Mouse (Mus musculus): Measurements from ENCODE around the gene Uso1. TPM values are rescaled to one million over a fixed set of nuclear protein-coding genes. Genes with fewer than 3 reads are reported as not detected.
A peak's percentile ranks its signal among the peaks of the same experiment; 100 is the strongest.
"Not testable (repeated sequence)": the region's sequence is repeated elsewhere in the genome, so short reads cannot be mapped to it uniquely, and the experiment has no call there.

Gene Uso1
- polyA plus RNA-seq, 1 experiment: 0.71 TPM

- Histone ChIP-seq H3K36me3 (ENCODE audit: control insufficient read depth) (peaks cover 39% of the 10 kb centered on the region), H3K9me3 (ENCODE audit: control insufficient read depth, low read length) (no peaks in the 10 kb centered on the region), H3K27me3 (ENCODE audit: control insufficient read depth) (no peaks in the 10 kb centered on the region), H3K4me3 (replicated peaks) (peak overlapping the region; percentile 18), H3K4me1 (ENCODE audit: control insufficient read depth) (peaks cover 48% of the 10 kb centered on the region)
- TF ChIP-seq GATA1 (IDR thresholded peaks at IDR 0.05; ENCODE audit: low read length) (no peak), TAL1 (IDR thresholded peaks at IDR 0.05; ENCODE audit: low read length) (no peak)
Observed at GRCm38 (mm10) chr5:92149330-92149982, 11.7 kb downstream of the Uso1 start.

- no peaks in the 10 kb centered on the region for H3K9me3 ChIP-seq (ENCODE audit: control insufficient read depth, low read length)
- H3K36me3 ChIP-seq (ENCODE audit: control insufficient read depth): peaks cover 45% of the 10 kb centered on the region
- no peak overlapping the region for H3K4me3 ChIP-seq (replicated peaks)
- no peaks in the 10 kb centered on the region for H3K27me3 ChIP-seq (ENCODE audit: control insufficient read depth)
- H3K4me1 ChIP-seq (ENCODE audit: control insufficient read depth): peaks cover 9% of the 10 kb centered on the region
- no peak for TF ChIP-seq GATA1 (IDR thresholded peaks at IDR 0.05; ENCODE audit: low read length)
- TF ChIP-seq TAL1 (IDR thresholded peaks at IDR 0.05; ENCODE audit: low read length): no peak
Observed at GRCm38 (mm10) chr5:92154861-92155260, 17.1 kb downstream of the Uso1 start.

- Histone ChIP-seq H3K27me3 (ENCODE audit: control insufficient read depth) (no peaks in the 10 kb centered on the region), H3K4me1 (ENCODE audit: control insufficient read depth) (no peaks in the 10 kb centered on the region; the same call in 1 of the 2 replicates), H3K4me3 (replicated peaks) (no peak overlapping the region), H3K9me3 (ENCODE audit: control insufficient read depth, low read length) (no peaks in the 10 kb centered on the region), H3K36me3 (ENCODE audit: control insufficient read depth) (peaks cover 57% of the 10 kb centered on the region)
- TF ChIP-seq TAL1 (IDR thresholded peaks at IDR 0.05; ENCODE audit: low read length) (no peak), GATA1 (IDR thresholded peaks at IDR 0.05; ENCODE audit: low read length) (no peak)
Observed at GRCm38 (mm10) chr5:92165976-92166375, 28.2 kb downstream of the Uso1 start.

GRCm38 (mm10) chr5:92183071-92183830, 45.5 kb downstream of the Uso1 start:
- TF ChIP-seq GATA1 (IDR thresholded peaks at IDR 0.05; ENCODE audit: low read length) (no peak), TAL1 (IDR thresholded peaks at IDR 0.05; ENCODE audit: low read length) (no peak)
- Histone ChIP-seq H3K4me1 (ENCODE audit: control insufficient read depth) (no peaks in the 10 kb centered on the region), H3K27me3 (ENCODE audit: control insufficient read depth) (no peaks in the 10 kb centered on the region), H3K9me3 (ENCODE audit: control insufficient read depth, low read length) (no peaks in the 10 kb centered on the region), H3K36me3 (ENCODE audit: control insufficient read depth) (peaks cover 77% of the 10 kb centered on the region), H3K4me3 (replicated peaks) (no peak overlapping the region)

- no peaks in the 10 kb centered on the region for H3K4me1 ChIP-seq (ENCODE audit: control insufficient read depth)
- peaks cover 79% of the 10 kb centered on the region for H3K36me3 ChIP-seq (ENCODE audit: control insufficient read depth)
- no peak overlapping the region for H3K4me3 ChIP-seq (replicated peaks)
- TF ChIP-seq GATA1 (IDR thresholded peaks at IDR 0.05; ENCODE audit: low read length) (no peak), TAL1 (IDR thresholded peaks at IDR 0.05; ENCODE audit: low read length) (no peak)
- no peaks in the 10 kb centered on the region for H3K27me3 ChIP-seq (ENCODE audit: control insufficient read depth)
- H3K9me3 ChIP-seq (ENCODE audit: control insufficient read depth, low read length): no peaks in the 10 kb centered on the region
Observed at GRCm38 (mm10) chr5:92188881-92189483, 51.2 kb downstream of the Uso1 start.

GRCm38 (mm10) chr5:92195716-92196115, 58.0 kb downstream of the Uso1 start:
- H3K36me3 ChIP-seq (ENCODE audit: control insufficient read depth): peaks cover 89% of the 10 kb centered on the region
- H3K9me3 ChIP-seq (ENCODE audit: control insufficient read depth, low read length); H3K27me3 ChIP-seq (ENCODE audit: control insufficient read depth); H3K4me3 ChIP-seq (replicated peaks); H3K4me1 ChIP-seq (ENCODE audit: control insufficient read depth): not testable (repeated sequence)

- H3K9me3 ChIP-seq (ENCODE audit: control insufficient read depth, low read length): no peaks in the 10 kb centered on the region
- H3K36me3 ChIP-seq (ENCODE audit: control insufficient read depth): peaks cover 96% of the 10 kb centered on the region
- no peaks in the 10 kb centered on the region for H3K4me1 ChIP-seq (ENCODE audit: control insufficient read depth)
- H3K27me3 ChIP-seq (ENCODE audit: control insufficient read depth): no peaks in the 10 kb centered on the region
- TF ChIP-seq TAL1 (IDR thresholded peaks at IDR 0.05; ENCODE audit: low read length) (no peak), GATA1 (IDR thresholded peaks at IDR 0.05; ENCODE audit: low read length) (no peak)
- no peak overlapping the region for H3K4me3 ChIP-seq (replicated peaks)
Observed at GRCm38 (mm10) chr5:92196895-92197811, 59.4 kb downstream of the Uso1 start.

- Histone ChIP-seq H3K9me3 (ENCODE audit: control insufficient read depth, low read length) (no peaks in the 10 kb centered on the region), H3K4me3 (replicated peaks) (no peak overlapping the region), H3K36me3 (ENCODE audit: control insufficient read depth) (peaks cover 95% of the 10 kb centered on the region), H3K27me3 (ENCODE audit: control insufficient read depth) (no peaks in the 10 kb centered on the region), H3K4me1 (ENCODE audit: control insufficient read depth) (no peaks in the 10 kb centered on the region)
- TF ChIP-seq TAL1 (IDR thresholded peaks at IDR 0.05; ENCODE audit: low read length) (no peak), GATA1 (IDR thresholded peaks at IDR 0.05; ENCODE audit: low read length) (no peak)
Observed at GRCm38 (mm10) chr5:92198266-92198665, 60.5 kb downstream of the Uso1 start.

Measured in erythroblast, embryonic 14.5 days (primary cell).